In genomic region chr16:34351575-34352150, GRCm38 (mm10) we compare ENCODE assay signal across 25 mouse cellular contexts.
DNase-seq lines count a peak whose midpoint lies in the region; ATAC-seq and TF ChIP-seq lines count a peak whose summit lies in the region.
"Had no signal": no experiment of that assay in that cellular context is flagged by ENCODE, and none has a peak within 500 bp of the region (broad histone marks: within the 10 kb centered on the region; RNA-seq: fewer than 3 reads in every experiment).

No protein-coding gene starts in this region.

- no peaks in the 10 kb centered on the region for H3K36me3 ChIP-seq in hindbrain, embryonic 15.5 days
- no peaks in the 10 kb centered on the region for H3K36me3 ChIP-seq in hindbrain, embryonic 16.5 days (ENCODE audit: control insufficient read depth, insufficient read depth, low read length)
- H3K36me3 ChIP-seq in small intestine, adult 2 months (ENCODE audit: control insufficient read depth, insufficient read depth, low read length) = no peaks in the 10 kb centered on the region
- H3K36me3 ChIP-seq: liver, embryonic 12.5 days; midbrain, embryonic 15.5 days had no signal

- TF ChIP-seq POLR2A in small intestine, adult 2 months (IDR thresholded peaks at IDR 0.05; ENCODE audit: low read depth, low read length) = no peak

- WGBS in hindbrain, embryonic 15.5 days = 78% methylated on average over 7 of the region's 7 CpGs
- 86% methylated on average over 7 of the region's 7 CpGs for WGBS in hindbrain, embryonic 16.5 days
- WGBS in small intestine, adult 2 months = 68% methylated on average over 7 of the region's 7 CpGs

- no peak overlapping the region for H3K4me2 ChIP-seq in hindbrain, embryonic 15.5 days
- no peak overlapping the region for H3K4me2 ChIP-seq in hindbrain, embryonic 16.5 days (ENCODE audit: low read length)
- H3K4me2 ChIP-seq: liver, embryonic 12.5 days; midbrain, embryonic 15.5 days had no signal

- no peak overlapping the region for H3K27ac ChIP-seq in hindbrain, embryonic 15.5 days (replicated peaks)
- no peak overlapping the region for H3K27ac ChIP-seq in hindbrain, embryonic 16.5 days (ENCODE audit: low read depth, low read length)
- peak overlapping the region; percentile 21; the same call in 1 of the 2 replicates for H3K27ac ChIP-seq in layer of hippocampus, adult 2 months
- H3K27ac ChIP-seq in small intestine, adult 2 months (ENCODE audit: insufficient read depth, low read depth, low read length) = peak overlapping the region; percentile 0; the same call in 1 of the 2 replicates
- H3K27ac ChIP-seq: hindbrain, embryonic 10.5 days; liver, embryonic 12.5 days; midbrain, embryonic 10.5 days; midbrain, embryonic 15.5 days; stomach, postnatal 0 days had no signal

- H3K9me3 ChIP-seq in hindbrain, embryonic 15.5 days = no peaks in the 10 kb centered on the region
- no peaks in the 10 kb centered on the region for H3K9me3 ChIP-seq in hindbrain, embryonic 16.5 days (ENCODE audit: control insufficient read depth, low read length)
- H3K9me3 ChIP-seq: hindbrain, embryonic 10.5 days; liver, embryonic 12.5 days; midbrain, embryonic 10.5 days; midbrain, embryonic 15.5 days had no signal

- no peak overlapping the region for H3K9ac ChIP-seq in hindbrain, embryonic 15.5 days
- H3K9ac ChIP-seq in hindbrain, embryonic 16.5 days (ENCODE audit: low read depth, low read length) = no peak overlapping the region
- H3K9ac ChIP-seq: liver, embryonic 12.5 days; liver, postnatal 0 days; midbrain, embryonic 15.5 days had no signal

- ATAC-seq in hindbrain, embryonic 15.5 days (ENCODE audit: low FRiP score, low read depth) = 0 out of 2 replicates have a peak, but pooled peaks have one; percentile 24
- ATAC-seq in hindbrain, embryonic 16.5 days = no peak
- ATAC-seq: CD4-positive, CD25-positive, alpha-beta regulatory T cell, adult 4 months; forebrain, embryonic 14.5 days; intestine, postnatal 0 days; midbrain, embryonic 15.5 days had no signal

- TF ChIP-seq CTCF in layer of hippocampus, adult 2 months (conservative IDR thresholded peaks at IDR 0.05) = no peak
- no peak for TF ChIP-seq CTCF in small intestine, adult 2 months (IDR thresholded peaks at IDR 0.05; ENCODE audit: extremely low read depth, insufficient read length, insufficient replicate concordance, low read depth, low read length)

- H3K4me1 ChIP-seq in hindbrain, embryonic 15.5 days (replicated peaks) = no peaks in the 10 kb centered on the region
- no peaks in the 10 kb centered on the region for H3K4me1 ChIP-seq in hindbrain, embryonic 16.5 days (ENCODE audit: control insufficient read depth, insufficient read depth, low read depth, low read length)
- H3K4me1 ChIP-seq in small intestine, adult 2 months (ENCODE audit: control insufficient read depth, insufficient read depth, insufficient read length, low read length) = peaks cover 2% of the 10 kb centered on the region; the same call in 1 of the 2 replicates
- H3K4me1 ChIP-seq: liver, embryonic 12.5 days; midbrain, embryonic 15.5 days had no signal

- no peaks in the 10 kb centered on the region for H3K27me3 ChIP-seq in hindbrain, embryonic 15.5 days
- no peaks in the 10 kb centered on the region for H3K27me3 ChIP-seq in hindbrain, embryonic 16.5 days (replicated peaks; ENCODE audit: control insufficient read depth, insufficient read depth, low read length)
- no peaks in the 10 kb centered on the region for H3K27me3 ChIP-seq in small intestine, adult 2 months (ENCODE audit: control insufficient read depth, insufficient read depth, low read length)
- H3K27me3 ChIP-seq: liver, embryonic 12.5 days; midbrain, embryonic 15.5 days had no signal

- DNase-seq in heart, adult 11 months = peak; percentile 93
- no peak for DNase-seq in heart, postnatal 4 days
- no peak for DNase-seq in layer of hippocampus, adult 2 months (ENCODE audit: low spot score in 2 of 2)
- DNase-seq in layer of hippocampus, adult 18-20 months (ENCODE audit: low spot score in 2 of 2) = no peak
- DNase-seq: adrenal gland, adult 8-10 months; cerebellum, adult 8-10 months; cerebellum, postnatal 25 days; gastrocnemius, postnatal 36 days; layer of hippocampus, postnatal 36 days; left cerebral cortex, postnatal 4 days; liver, postnatal 0 days; right cerebral cortex, postnatal 25 days; thymus, adult 18-20 months; thymus, postnatal 25 days had no signal

- no peak overlapping the region for H3K4me3 ChIP-seq in hindbrain, embryonic 15.5 days
- H3K4me3 ChIP-seq in hindbrain, embryonic 16.5 days (ENCODE audit: low read length) = no peak overlapping the region
- H3K4me3 ChIP-seq in layer of hippocampus, adult 2 months = no peak overlapping the region
- no peak overlapping the region for H3K4me3 ChIP-seq in small intestine, adult 2 months (ENCODE audit: low read depth, low read length)
- H3K4me3 ChIP-seq: hindbrain, embryonic 10.5 days; liver, embryonic 12.5 days; midbrain, embryonic 10.5 days; midbrain, embryonic 15.5 days had no signal

Comparison
In these comparisons a context has a peak if more than half of its experiments do, and no peak if none do; other contexts are left out.
1. H3K27ac ChIP-seq: peak in layer of hippocampus, adult 2 months (single experiment) and small intestine, adult 2 months (single experiment); none in hindbrain, embryonic 15.5 days (single experiment) and hindbrain, embryonic 16.5 days (single experiment).